Mouse (Mus musculus) C2C12 (cell line): ENCODE data around the gene Pfkfb3. TPM values are rescaled to one million over a fixed set of nuclear protein-coding genes. Genes with fewer than 3 reads are reported as not detected.

ENCODE experiments used
- H3K27me3 ChIP-seq: one replicate; pipeline ENCODE4 v1.6.1; 2011; ENCODE audit not compliant: control insufficient read depth, insufficient read depth, insufficient read length
- H3K36me3 ChIP-seq: one replicate; pipeline ENCODE4 v1.6.1; 2011; ENCODE audit not compliant: control insufficient read depth, insufficient read depth
- H3K4me3 ChIP-seq: one replicate; pipeline ENCODE4 v1.5.1; 2011; ENCODE audit warnings: mild to moderate bottlenecking, control low read depth; ENCODE audit not compliant: poor library complexity, insufficient read depth, severe bottlenecking
- H3K79me2 ChIP-seq: one replicate; pipeline ENCODE4 v1.6.1; 2011; ENCODE audit not compliant: control insufficient read depth, insufficient read depth
- H3K79me3 ChIP-seq: one replicate; pipeline ENCODE4 v1.6.1; 2011; ENCODE audit warnings: low read depth, control low read depth
- H3ac ChIP-seq: one replicate; pipeline ENCODE3; 2011; ENCODE audit warnings: low read depth; ENCODE audit not compliant: control insufficient read depth, insufficient read length
- CEBPB ChIP-seq: IDR thresholded peaks from one replicate; pipeline ENCODE4 v1.6.1; 2011; ENCODE audit warnings: low read depth, mild to moderate bottlenecking, control low read depth, moderate library complexity
- CTCF ChIP-seq: IDR thresholded peaks from one replicate; pipeline ENCODE4 v1.5.1; 2011; ENCODE audit not compliant: control insufficient read depth, insufficient read depth, insufficient read length
- FOSL1 ChIP-seq: IDR thresholded peaks from one replicate; pipeline ENCODE4 v1.8.0; 2011; ENCODE audit warnings: mild to moderate bottlenecking, low read length; ENCODE audit not compliant: poor library complexity, insufficient read depth, severe bottlenecking
- MAX ChIP-seq: IDR thresholded peaks from one replicate; pipeline ENCODE4 v1.6.1; 2011; ENCODE audit warnings: mild to moderate bottlenecking, control low read depth
- MYOD1 ChIP-seq: IDR thresholded peaks from one replicate; pipeline ENCODE4 v1.6.1; 2011; ENCODE audit warnings: low read depth; ENCODE audit not compliant: control insufficient read depth, insufficient read length
- MYOG ChIP-seq: IDR thresholded peaks from one replicate; pipeline ENCODE4 v1.6.1; 2011; ENCODE audit not compliant: control insufficient read depth, insufficient read length; ENCODE audit errors: extremely low read depth
- USF1 ChIP-seq: IDR thresholded peaks from one replicate; pipeline ENCODE4 v1.6.1; 2011; ENCODE audit warnings: low read depth, mild to moderate bottlenecking, control low read depth, moderate library complexity
- polyA plus RNA-seq: library from polyadenylated mRNA; unstranded; fragments of >200 nt; fragmentation: generic; extraction: Trizol; gene quantifications from one replicate; pipeline ENCODE4 v1.2.1, GENCODE M21; 2012; ENCODE audit warnings: missing spikeins

Pfkfb3 gene
- polyA plus RNA-seq, 1 experiment: 4.2 TPM

DNA sequence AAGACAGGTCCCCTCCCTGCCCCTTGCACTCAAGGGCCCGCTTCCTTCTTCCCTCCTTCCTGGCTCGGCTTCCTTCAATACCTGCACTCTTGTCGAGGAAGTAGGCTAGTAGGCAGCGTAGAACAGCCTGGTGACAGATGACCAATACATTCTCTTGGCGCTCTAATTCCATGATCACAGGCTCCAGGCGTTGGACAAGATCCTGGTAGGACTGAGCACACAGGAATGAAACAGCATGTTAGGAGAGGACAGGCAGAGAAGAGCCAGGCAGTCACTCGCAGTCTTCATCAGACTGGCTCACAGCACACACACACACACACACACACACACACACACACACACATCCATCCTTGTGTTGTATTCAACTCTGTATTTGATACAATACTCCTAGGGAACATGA lies 71.5 kb downstream of the Pfkfb3 start:
- Histone ChIP-seq H3ac (no peak overlapping the region), H3K79me3 (no peaks in the 10 kb centered on the region), H3K79me2 (no peaks in the 10 kb centered on the region), H3K27me3 (no peaks in the 10 kb centered on the region), H3K36me3 (peaks cover 23% of the 10 kb centered on the region), H3K4me3 (no peak overlapping the region)
- no peak for TF ChIP-seq MAX
- TF ChIP-seq USF1: no peak
- no peak for TF ChIP-seq CTCF
- no peak for TF ChIP-seq FOSL1
- TF ChIP-seq MYOD1: no peak
- TF ChIP-seq CEBPB: no peak

DNA sequence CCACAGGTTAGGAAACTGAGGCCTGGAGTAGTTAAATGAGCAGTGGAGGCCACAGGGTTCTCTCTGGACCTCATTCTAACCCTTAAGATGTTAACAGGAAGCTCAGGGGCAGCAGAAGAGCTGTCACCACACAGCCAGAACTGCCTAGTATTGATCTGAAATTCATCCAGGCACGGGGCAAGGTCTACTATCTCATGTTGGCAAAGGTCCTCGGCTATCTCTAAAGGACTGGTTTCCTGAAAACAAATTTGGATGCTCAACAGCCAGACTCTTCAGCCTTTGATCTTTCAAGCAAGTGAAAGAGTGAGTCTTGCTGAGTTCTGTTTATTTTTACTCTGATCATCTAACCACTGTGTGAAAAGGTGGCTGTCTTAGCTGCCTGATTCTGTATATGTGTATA lies 74.9 kb downstream of the Pfkfb3 start:
- no peak overlapping the region for H3ac ChIP-seq
- no peaks in the 10 kb centered on the region for H3K79me2 ChIP-seq
- H3K4me3 ChIP-seq: no peak overlapping the region
- no peaks in the 10 kb centered on the region for H3K79me3 ChIP-seq
- no peak for TF ChIP-seq MAX
- no peak for TF ChIP-seq CTCF
- no peak for TF ChIP-seq MYOD1
- TF ChIP-seq USF1: no peak
- no peak for TF ChIP-seq CEBPB
- TF ChIP-seq FOSL1: no peak
- TF ChIP-seq MYOG: no peak
- H3K27me3 ChIP-seq: no peaks in the 10 kb centered on the region
- peaks cover 15% of the 10 kb centered on the region for H3K36me3 ChIP-seq

DNA sequence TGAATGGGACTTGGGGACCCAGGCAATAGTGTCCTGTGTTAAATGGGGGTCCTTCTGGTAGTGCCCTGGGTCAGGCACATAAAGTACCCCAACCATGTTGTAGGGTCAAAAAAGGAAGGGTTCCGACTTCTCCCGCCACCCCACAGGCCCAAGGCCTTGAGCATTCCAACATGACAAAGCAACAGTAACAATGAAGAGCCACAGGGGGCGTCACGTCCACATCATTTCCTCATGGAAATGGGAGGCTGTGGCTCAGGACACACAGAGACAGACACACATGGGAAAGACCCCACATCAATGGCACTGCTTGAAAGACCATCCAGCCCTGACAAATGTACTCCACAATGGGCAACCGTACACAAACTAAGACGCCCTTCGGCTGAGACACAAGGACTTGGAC lies 78.6 kb downstream of the Pfkfb3 start:
- Histone ChIP-seq H3ac (no peak overlapping the region), H3K27me3 (no peaks in the 10 kb centered on the region), H3K4me3 (no peak overlapping the region), H3K79me2 (no peaks in the 10 kb centered on the region), H3K79me3 (no peaks in the 10 kb centered on the region), H3K36me3 (peaks cover 5% of the 10 kb centered on the region)
- TF ChIP-seq CEBPB (no peak), FOSL1 (no peak), CTCF (no peak), MYOD1 (no peak), MAX (no peak), MYOG (no peak)

DNA sequence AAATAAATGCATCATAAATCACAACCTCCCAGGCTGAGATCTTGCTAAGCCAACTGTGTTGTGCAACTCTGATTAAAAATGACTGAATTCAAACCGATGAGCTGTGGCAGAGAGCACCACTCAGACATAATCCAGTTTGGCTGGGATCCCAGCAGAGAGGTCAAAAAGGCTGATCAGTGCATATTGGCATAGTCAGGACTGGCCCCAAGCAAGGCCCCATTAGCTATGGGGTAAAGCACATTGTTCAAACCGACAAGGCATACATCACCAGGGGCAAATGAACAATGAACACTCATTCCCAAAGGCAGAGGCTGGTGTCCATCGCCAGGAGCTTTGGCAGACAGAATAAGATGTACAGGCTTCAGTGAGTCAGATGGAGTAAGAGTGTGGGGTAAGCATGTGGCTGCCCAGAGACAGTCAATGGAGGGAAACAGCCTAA lies 89.2 kb downstream of the Pfkfb3 start:
- Histone ChIP-seq H3ac (no peak overlapping the region), H3K27me3 (no peaks in the 10 kb centered on the region), H3K79me3 (no peaks in the 10 kb centered on the region), H3K4me3 (no peak overlapping the region), H3K36me3 (no peaks in the 10 kb centered on the region), H3K79me2 (no peaks in the 10 kb centered on the region)
- TF ChIP-seq CEBPB: peak; percentile 89
- no peak for TF ChIP-seq MYOD1

DNA sequence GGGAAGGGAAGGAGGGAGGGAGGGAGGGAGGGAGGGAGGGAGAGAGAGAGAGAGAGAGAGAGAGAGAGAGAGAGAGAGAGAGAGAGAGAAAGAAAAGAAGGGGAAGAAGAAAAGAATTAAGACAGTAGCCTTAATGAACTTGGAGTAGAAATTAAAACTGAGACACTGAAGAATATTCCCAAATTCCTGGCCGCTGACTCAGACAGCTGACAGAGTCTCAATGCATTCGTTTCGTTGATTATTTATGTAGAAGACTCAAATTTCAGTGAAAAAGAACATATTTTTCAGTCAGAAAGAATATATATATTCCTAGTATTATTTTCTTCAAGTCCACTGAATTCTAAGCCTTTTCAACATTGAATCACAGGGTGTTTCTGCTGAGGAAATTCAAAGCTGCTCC lies 92.9 kb downstream of the Pfkfb3 start:
- Histone ChIP-seq H3K4me3 (no peak overlapping the region), H3K27me3 (no peaks in the 10 kb centered on the region), H3K79me2 (no peaks in the 10 kb centered on the region), H3K79me3 (no peaks in the 10 kb centered on the region), H3K36me3 (no peaks in the 10 kb centered on the region), H3ac (no peak overlapping the region)
- no peak for TF ChIP-seq CEBPB
- no peak for TF ChIP-seq CTCF
- TF ChIP-seq MAX: no peak
- TF ChIP-seq MYOD1: no peak
- no peak for TF ChIP-seq MYOG
- TF ChIP-seq USF1: no peak
- no peak for TF ChIP-seq FOSL1

DNA sequence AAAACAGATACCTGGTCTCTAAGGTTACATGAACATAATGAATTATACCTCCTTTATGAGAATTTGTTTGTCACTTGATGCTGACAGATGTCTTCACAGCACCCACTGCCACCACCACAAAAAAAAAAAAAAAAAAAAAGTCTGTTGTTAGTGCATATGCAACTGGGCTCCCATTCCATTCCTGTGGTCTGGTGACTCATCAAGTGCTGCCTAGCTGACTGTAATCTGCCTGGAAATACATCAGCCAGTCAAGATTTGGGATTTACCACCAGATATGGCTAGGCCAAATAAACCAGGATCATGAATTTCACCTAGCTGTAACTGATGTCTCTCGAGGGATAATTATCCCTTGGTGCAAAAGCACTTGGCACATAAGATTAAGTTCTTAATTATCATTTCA lies 95.4 kb downstream of the Pfkfb3 start:
- Histone ChIP-seq H3K79me2 (no peaks in the 10 kb centered on the region), H3K27me3 (no peaks in the 10 kb centered on the region), H3ac (no peak overlapping the region), H3K36me3 (no peaks in the 10 kb centered on the region), H3K4me3 (no peak overlapping the region), H3K79me3 (no peaks in the 10 kb centered on the region)
- TF ChIP-seq CEBPB (peak; percentile 44), MYOG (no peak), MAX (no peak), FOSL1 (peak; percentile 91), USF1 (no peak), MYOD1 (peak; percentile 36), CTCF (no peak)
